Mouse (Mus musculus): ENCODE data around the gene Olfr1362.

Gene Olfr1362

DNA sequence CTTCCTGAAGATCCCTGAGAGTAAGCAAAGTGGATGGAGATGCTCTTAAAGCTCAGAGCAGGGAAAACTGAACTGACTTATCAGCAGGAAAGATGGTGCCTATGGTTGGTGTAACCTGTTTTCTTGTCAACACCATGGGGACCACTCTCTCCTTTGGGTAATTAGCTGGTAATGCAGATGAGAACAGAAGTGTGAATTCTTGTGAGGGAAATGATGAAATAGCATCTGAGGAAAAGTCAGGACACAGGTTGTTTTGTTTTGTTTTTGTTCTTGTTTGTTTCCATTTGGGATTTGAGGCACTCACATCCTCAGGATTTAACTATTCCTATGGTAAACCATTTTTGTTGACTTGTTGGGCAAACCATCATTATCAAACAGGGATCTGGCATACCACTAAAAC, at the start of gene Olfr1362:
Gene Olfr1362, minus strand, starts transcription at position 101 of the 400 bp plus-strand sequence.
- no peak for DNase-seq (ENCODE audit: low spot score in 2 of 2)

DNA sequence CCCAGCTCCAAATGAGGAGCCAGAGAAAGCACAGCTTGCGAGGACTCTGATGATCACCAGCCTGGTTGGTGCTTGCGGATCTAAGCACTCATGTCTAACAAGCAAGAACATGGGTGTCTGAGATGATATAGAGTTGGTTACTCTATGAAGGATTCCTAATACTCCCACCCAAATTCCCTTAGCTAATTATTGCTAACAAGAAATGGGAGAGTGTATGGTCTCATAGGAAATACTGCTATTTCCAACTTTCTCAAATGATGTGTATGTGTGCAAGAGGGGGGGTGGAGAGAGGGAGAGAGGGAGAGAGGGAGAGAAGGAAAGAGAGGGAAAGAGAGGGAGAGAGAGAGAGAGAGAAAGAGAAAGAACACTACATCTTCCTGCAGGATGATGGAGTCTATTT, 49.5 kb upstream of the Olfr1362 start, which contains the start of gene Olfr1361:
Gene Olfr1361, minus strand, starts transcription at position 101 of the 400 bp plus-strand sequence.
- no peak for DNase-seq (ENCODE audit: low spot score in 2 of 2)

DNA sequence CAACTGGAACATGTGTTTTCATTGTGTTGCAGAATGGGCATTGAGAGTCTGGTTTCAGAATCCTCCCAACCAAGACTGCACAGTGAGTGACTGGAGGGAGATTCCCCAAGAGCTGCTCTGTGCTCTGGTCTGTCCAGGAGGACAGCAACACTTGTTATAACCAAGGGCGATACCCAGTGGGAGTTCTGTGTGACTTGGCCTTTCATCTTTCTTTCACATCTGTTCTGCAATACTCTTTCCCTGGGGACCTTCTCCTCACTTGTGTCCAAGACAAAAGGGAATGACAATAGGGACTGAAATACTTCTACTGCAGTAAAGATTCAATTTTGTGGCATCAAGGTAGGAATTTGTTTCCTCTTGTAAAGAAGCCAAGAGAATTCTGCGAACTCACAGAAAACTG, 28.6 kb upstream of the Olfr1362 start, which contains the start of gene Olfr11:
Gene Olfr11, minus strand, starts transcription at position 101 of the 400 bp plus-strand sequence.
- DNase-seq (ENCODE audit: low spot score in 2 of 2), result no peak

DNA sequence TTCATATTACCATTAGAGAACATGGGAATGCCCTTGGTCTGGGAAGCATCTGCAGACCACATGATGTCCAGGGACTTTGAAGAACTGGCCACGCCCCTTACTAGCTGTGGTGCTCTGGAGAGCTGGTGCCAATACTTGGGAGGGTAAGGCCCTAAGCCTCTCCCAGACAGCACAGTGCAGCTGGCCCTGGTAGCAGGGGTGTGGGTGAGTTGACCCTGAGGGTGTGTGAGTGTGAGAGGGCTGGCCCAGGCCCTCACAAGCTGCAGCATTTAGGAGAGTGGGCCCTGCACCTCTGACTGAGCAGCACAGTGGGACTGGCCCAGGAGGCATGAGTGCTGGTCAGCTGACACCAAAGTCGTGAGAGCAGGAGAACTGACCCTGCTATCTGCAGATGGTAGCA, 22.2 kb downstream of the Olfr1362 start:
- no peak for DNase-seq (ENCODE audit: low spot score in 2 of 2)

DNA sequence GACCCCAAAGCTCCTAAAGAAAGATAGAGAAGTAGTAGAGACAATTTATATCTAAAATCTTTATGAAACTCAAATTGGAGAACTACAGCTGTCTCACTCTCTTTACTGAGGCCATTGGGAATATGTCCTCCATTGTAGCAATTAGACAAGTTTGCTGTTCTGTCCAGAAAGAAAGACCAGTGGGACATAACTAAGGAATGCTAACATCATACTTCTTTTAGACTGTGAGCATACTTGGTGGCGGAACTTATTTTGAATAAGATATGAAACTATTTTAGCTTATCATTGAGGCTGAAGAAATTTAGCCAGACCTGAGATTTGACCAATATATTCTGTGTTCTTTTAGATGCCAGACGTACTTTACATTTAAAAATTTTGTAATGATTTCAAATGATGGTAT, 32.2 kb downstream of the Olfr1362 start, which contains the start of gene Olfr1364:
Gene Olfr1364, minus strand, starts transcription at position 101 of the 400 bp plus-strand sequence.
- DNase-seq (ENCODE audit: low spot score in 2 of 2), result no peak

All from heart, adult 9 months (tissue).